Mouse (Mus musculus): ENCODE measurements around the gene Psme2b. TPM values are rescaled to one million over a fixed set of nuclear protein-coding genes. Genes with fewer than 3 reads are reported as not detected.
"Not testable (repeated sequence)": the region's sequence is repeated elsewhere in the genome, so short reads cannot be mapped to it uniquely, and the experiment has no call there.

Psme2b gene
- polyA plus RNA-seq, 1 experiment from 2014 or later, result 1.0 TPM

GRCm38 (mm10) chr11:48913611-48914010, 32.4 kb downstream of the Psme2b start:
- no peaks in the 10 kb centered on the region for H3K27me3 ChIP-seq (replicated peaks; ENCODE audit: control insufficient read depth, insufficient read depth, low read length)
- no peak overlapping the region for H3K4me3 ChIP-seq (replicated peaks; ENCODE audit: low read length)
- H3K36me3 ChIP-seq (ENCODE audit: control insufficient read depth, insufficient read depth), result no peaks in the 10 kb centered on the region
- H3K9ac ChIP-seq (replicated peaks; ENCODE audit: low read depth, low read length), result no peak overlapping the region
- no peaks in the 10 kb centered on the region for H3K9me3 ChIP-seq (ENCODE audit: control insufficient read depth, low read length)
- ATAC-seq, result no peak
- no peaks in the 10 kb centered on the region for H3K4me1 ChIP-seq (replicated peaks; ENCODE audit: control insufficient read depth, insufficient read depth, low read length)
- no peak overlapping the region for H3K27ac ChIP-seq (ENCODE audit: low read length)
- WGBS, result 98% methylated on average over 1 of the region's 1 CpGs
- no peak overlapping the region for H3K4me2 ChIP-seq (ENCODE audit: low read length)

- 81% methylated on average over 1 of the region's 1 CpGs for WGBS
- Histone ChIP-seq H3K27ac (ENCODE audit: low read length) (no peak overlapping the region), H3K4me3 (replicated peaks; ENCODE audit: low read length) (no peak overlapping the region), H3K36me3 (ENCODE audit: control insufficient read depth, insufficient read depth) (no peaks in the 10 kb centered on the region), H3K27me3 (replicated peaks; ENCODE audit: control insufficient read depth, insufficient read depth, low read length) (no peaks in the 10 kb centered on the region), H3K9me3 (ENCODE audit: control insufficient read depth, low read length) (no peaks in the 10 kb centered on the region), H3K9ac (replicated peaks; ENCODE audit: low read depth, low read length) (no peak overlapping the region), H3K4me2 (ENCODE audit: low read length) (no peak overlapping the region), H3K4me1 (replicated peaks; ENCODE audit: control insufficient read depth, insufficient read depth, low read length) (no peaks in the 10 kb centered on the region)
- ATAC-seq, result no peak
Observed at GRCm38 (mm10) chr11:48908459-48908858, 37.5 kb downstream of the Psme2b start.

- Histone ChIP-seq H3K4me2 (ENCODE audit: low read length) (no peak within 1 kb of the TSS), H3K9ac (replicated peaks; ENCODE audit: low read depth, low read length) (no peak within 1 kb of the TSS), H3K36me3 (ENCODE audit: control insufficient read depth, insufficient read depth) (no peaks in the 10 kb centered on the region), H3K27ac (ENCODE audit: low read length) (no peak within 1 kb of the TSS), H3K4me3 (replicated peaks; ENCODE audit: low read length) (no peak within 1 kb of the TSS), H3K27me3 (replicated peaks; ENCODE audit: control insufficient read depth, insufficient read depth, low read length) (no peaks in the 10 kb centered on the region), H3K9me3 (ENCODE audit: control insufficient read depth, low read length) (no peaks in the 10 kb centered on the region), H3K4me1 (replicated peaks; ENCODE audit: control insufficient read depth, insufficient read depth, low read length) (no peaks in the 10 kb centered on the region)
- 79% methylated on average over 2 of the region's 2 CpGs for WGBS
- no peak for ATAC-seq
Observed at GRCm38 (mm10) chr11:48902021-48902420, 44.0 kb downstream of the Psme2b start, which contains the start of gene Gm5431. Gm5431 (minus strand) TSS chr11:48902214.

- not testable (repeated sequence) for H3K4me2 ChIP-seq (ENCODE audit: low read length); ATAC-seq; H3K9ac ChIP-seq (replicated peaks; ENCODE audit: low read depth, low read length); H3K4me1 ChIP-seq (replicated peaks; ENCODE audit: control insufficient read depth, insufficient read depth, low read length); H3K36me3 ChIP-seq (ENCODE audit: control insufficient read depth, insufficient read depth); H3K27me3 ChIP-seq (replicated peaks; ENCODE audit: control insufficient read depth, insufficient read depth, low read length); H3K27ac ChIP-seq (ENCODE audit: low read length); H3K4me3 ChIP-seq (replicated peaks; ENCODE audit: low read length); H3K9me3 ChIP-seq (ENCODE audit: control insufficient read depth, low read length)
- 90% methylated on average over 1 of the region's 1 CpGs for WGBS
Observed at GRCm38 (mm10) chr11:48901567-48901930, 44.4 kb downstream of the Psme2b start.

GRCm38 (mm10) chr11:48900654-48901566, 45.1 kb downstream of the Psme2b start:
- H3K4me3 ChIP-seq (replicated peaks; ENCODE audit: low read length); H3K36me3 ChIP-seq (ENCODE audit: control insufficient read depth, insufficient read depth): not testable (repeated sequence)
- WGBS, result 84% methylated on average over 6 of the region's 6 CpGs

GRCm38 (mm10) chr11:48898812-48899431, 47.1 kb downstream of the Psme2b start:
- H3K9me3 ChIP-seq (ENCODE audit: control insufficient read depth, low read length), result no peaks in the 10 kb centered on the region
- no peak for ATAC-seq
- H3K4me2 ChIP-seq (ENCODE audit: low read length), result no peak overlapping the region
- no peak overlapping the region for H3K9ac ChIP-seq (replicated peaks; ENCODE audit: low read depth, low read length)
- H3K27me3 ChIP-seq (replicated peaks; ENCODE audit: control insufficient read depth, insufficient read depth, low read length), result no peaks in the 10 kb centered on the region
- no peak overlapping the region for H3K4me3 ChIP-seq (replicated peaks; ENCODE audit: low read length)
- H3K27ac ChIP-seq (ENCODE audit: low read length), result no peak overlapping the region
- 76% methylated on average over 2 of the region's 2 CpGs for WGBS
- H3K36me3 ChIP-seq (ENCODE audit: control insufficient read depth, insufficient read depth), result no peaks in the 10 kb centered on the region
- no peaks in the 10 kb centered on the region for H3K4me1 ChIP-seq (replicated peaks; ENCODE audit: control insufficient read depth, insufficient read depth, low read length)

More at GRCm38 (mm10) chr11:48900654-48901566, 45.1 kb downstream of the Psme2b start:
- not testable (repeated sequence) for H3K27me3 ChIP-seq (replicated peaks; ENCODE audit: control insufficient read depth, insufficient read depth, low read length); H3K9me3 ChIP-seq (ENCODE audit: control insufficient read depth, low read length); H3K4me1 ChIP-seq (replicated peaks; ENCODE audit: control insufficient read depth, insufficient read depth, low read length); H3K9ac ChIP-seq (replicated peaks; ENCODE audit: low read depth, low read length); H3K4me2 ChIP-seq (ENCODE audit: low read length); H3K27ac ChIP-seq (ENCODE audit: low read length); ATAC-seq

Other genes with a start within 250 kb of the Psme2b start
- 451 and 473 TPM in 2 replicates for gene Rack1, start 145.9 kb downstream of the Psme2b start, polyA plus RNA-seq (2015; fragmentation: Nextera tagmentation; extraction: Ambion mirVana)
- 7.2 and 7.6 TPM in 2 replicates for gene Trim41, start 128.8 kb downstream of the Psme2b start, polyA plus RNA-seq (2015; fragmentation: Nextera tagmentation; extraction: Ambion mirVana)
- 1.4 and 2.0 TPM in 2 replicates for gene Trim7, start 120.0 kb downstream of the Psme2b start, polyA plus RNA-seq (2015; fragmentation: Nextera tagmentation; extraction: Ambion mirVana)
- 2.8 and 3.9 TPM in 2 replicates for gene Gm12184, start 119.5 kb downstream of the Psme2b start, polyA plus RNA-seq (2015; fragmentation: Nextera tagmentation; extraction: Ambion mirVana)
- gene Irgm1, start 74.5 kb downstream of the Psme2b start, polyA plus RNA-seq (2015; fragmentation: Nextera tagmentation; extraction: Ambion mirVana), result 1.6 TPM in 2 replicates
- 0.20 and 0.24 TPM in 2 replicates for gene Gm5431, start 44.0 kb downstream of the Psme2b start, polyA plus RNA-seq (2015; fragmentation: Nextera tagmentation; extraction: Ambion mirVana)
- not detected in 2 replicates for gene Olfr56, start 32.7 kb upstream of the Psme2b start, polyA plus RNA-seq (2015; fragmentation: Nextera tagmentation; extraction: Ambion mirVana)
- gene 9930111J21Rik1, start 33.2 kb upstream of the Psme2b start, polyA plus RNA-seq (2015; fragmentation: Nextera tagmentation; extraction: Ambion mirVana), result 0.39 and 0.71 TPM in 2 replicates
- not detected in 2 replicates for gene Gm12185, start 46.0 kb upstream of the Psme2b start, polyA plus RNA-seq (2015; fragmentation: Nextera tagmentation; extraction: Ambion mirVana)
- not detected in 2 replicates for gene Tgtp1, start 48.0 kb upstream of the Psme2b start, polyA plus RNA-seq (2015; fragmentation: Nextera tagmentation; extraction: Ambion mirVana)
- 0.34 and 0.53 TPM in 2 replicates for gene 9930111J21Rik2, start 105.1 kb upstream of the Psme2b start, polyA plus RNA-seq (2015; fragmentation: Nextera tagmentation; extraction: Ambion mirVana)
- gene Tgtp2, start 118.0 kb upstream of the Psme2b start, polyA plus RNA-seq (2015; fragmentation: Nextera tagmentation; extraction: Ambion mirVana), result not detected in 2 replicates
- gene Ifi47, start 130.4 kb upstream of the Psme2b start, polyA plus RNA-seq (2015; fragmentation: Nextera tagmentation; extraction: Ambion mirVana), result 0.56 and 0.81 TPM in 2 replicates
- not detected in 2 replicates for gene Olfr1396, start 168.7 kb upstream of the Psme2b start, polyA plus RNA-seq (2015; fragmentation: Nextera tagmentation; extraction: Ambion mirVana)
- gene Olfr1395, start 196.1 kb upstream of the Psme2b start, polyA plus RNA-seq (2015; fragmentation: Nextera tagmentation; extraction: Ambion mirVana), result not detected in 2 replicates
- gene Olfr1394, start 208.2 kb upstream of the Psme2b start, polyA plus RNA-seq (2015; fragmentation: Nextera tagmentation; extraction: Ambion mirVana), result not detected in 2 replicates
- not detected in 2 replicates for gene Btnl9, start 241.0 kb upstream of the Psme2b start, polyA plus RNA-seq (2015; fragmentation: Nextera tagmentation; extraction: Ambion mirVana)